Mouse (Mus musculus) Patski (cell line): ENCODE measurements around the gene Gadd45b. TPM values are rescaled to one million over a fixed set of nuclear protein-coding genes. Genes with fewer than 3 reads are reported as not detected.

Source experiments
- ATAC-seq: fragments of 100-300 bp; one replicate; pipeline ENCODE4 v1.8.0; 2021
- CTCF ChIA-PET: fragments of 350-600 bp; sonication (Branson Sonifier 250); formaldehyde crosslinking; loops from one replicate; lab custom pipeline; 2022; ENCODE audit warnings: inconsistent platforms; lab: Charles Lee
- POLR2A ChIA-PET: fragments of 350-600 bp; sonication (Branson Sonifier 250); formaldehyde crosslinking; loops from one replicate; lab custom pipeline; 2022; ENCODE audit warnings: antibody characterized with exemption, inconsistent platforms; lab: Charles Lee
- DNase-seq: peaks from one replicate; pipeline ENCODE4 v3.0.0-alpha.2; 2011; ENCODE audit warnings: low read depth, low spot score
- H3K27me3 ChIP-seq: fragments of 371-371 bp; one replicate; pipeline ENCODE4 v1.5.1; 2021
- CTCF ChIP-seq: fragments of 100-300 bp; IDR thresholded peaks from one replicate; pipeline ENCODE4 v1.5.1; 2021
- in situ Hi-C: fragments of 300-500 bp; cut with MboI; formaldehyde crosslinking; loops from 3 replicates; pipeline ENCODE4 v1.11.1; 2018; ENCODE audit warnings: low pct_unique_long_range_greater_than_20kb, mixed read lengths
- polyA plus RNA-seq: library from polyadenylated mRNA; unstranded; gene quantifications from one replicate; pipeline ENCODE4 v1.2.3, GENCODE M21; 2021

Gadd45b gene
- polyA plus RNA-seq, 1 experiment from 2014 or later = 53.8 TPM

DNA sequence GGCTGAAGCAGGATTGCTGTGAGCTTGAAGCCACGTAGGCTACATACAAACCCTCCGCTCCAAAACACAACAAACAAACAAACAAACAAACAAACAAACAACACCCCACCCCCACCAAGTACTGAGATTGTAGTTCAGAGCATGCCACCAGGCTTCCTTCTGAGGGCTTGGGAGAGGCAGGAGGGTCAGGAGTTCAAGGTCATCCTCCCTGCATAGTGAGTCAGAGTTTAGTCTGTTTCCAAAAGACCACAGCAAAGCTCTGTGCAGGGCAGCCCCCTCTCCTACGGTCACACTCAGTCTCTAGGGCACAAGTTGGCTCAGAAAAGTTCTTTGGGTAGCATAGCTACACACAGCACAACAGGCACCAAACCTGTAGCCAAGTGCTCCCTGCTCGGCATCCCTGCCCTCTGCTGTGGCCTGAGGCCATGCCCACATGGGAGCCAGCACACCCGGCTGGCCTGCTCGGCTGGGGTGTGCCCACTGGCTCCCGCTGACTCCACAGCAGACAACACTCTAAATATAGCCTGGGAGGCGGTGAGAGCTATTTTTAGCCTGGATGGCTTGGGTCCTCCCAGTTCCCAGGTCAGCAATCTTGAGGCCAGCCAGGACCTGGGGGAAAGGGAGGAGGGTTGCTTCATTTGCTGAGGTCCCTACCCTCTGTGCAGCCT is 10.6 kb downstream of the Gadd45b start:
- CTCF ChIA-PET = interaction anchor here (1.0 to 2.9 kb wide), 3 partner anchors 10 to 21 kb away, joined by 4 to 18 read pairs (median 14); partner anchors contain the start of gene Gadd45b
- in situ Hi-C loops = no loop called here
- DNase-seq (no peak), ATAC-seq (peak; percentile 77)
- no peaks in the 10 kb centered on the region for H3K27me3 ChIP-seq
- no peak for TF ChIP-seq CTCF
- POLR2A ChIA-PET = interaction anchor here (0.9 to 1.8 kb wide), 4 partner anchors 8 to 20 kb away, joined by 3 to 7 read pairs (median 6); partner anchors contain the start of gene Gadd45b

GRCm38 (mm10) chr10:80940988-80941347 is 11.1 kb downstream of the Gadd45b start:
- H3K27me3 ChIP-seq = no peaks in the 10 kb centered on the region
- in situ Hi-C loops = no loop called here
- CTCF ChIA-PET = interaction anchor here (1.0 to 2.9 kb wide), 3 partner anchors 11 to 20 kb away, joined by 4 to 18 read pairs (median 14); partner anchors contain the start of gene Gadd45b
- POLR2A ChIA-PET = interaction anchor here (1.0 to 1.8 kb wide), 2 partner anchors 9 to 11 kb away, joined by 5 to 6 read pairs; partner anchors contain the start of gene Gadd45b
- TF ChIP-seq CTCF = no peak
- ATAC-seq (peak; percentile 8), DNase-seq (no peak)

DNA sequence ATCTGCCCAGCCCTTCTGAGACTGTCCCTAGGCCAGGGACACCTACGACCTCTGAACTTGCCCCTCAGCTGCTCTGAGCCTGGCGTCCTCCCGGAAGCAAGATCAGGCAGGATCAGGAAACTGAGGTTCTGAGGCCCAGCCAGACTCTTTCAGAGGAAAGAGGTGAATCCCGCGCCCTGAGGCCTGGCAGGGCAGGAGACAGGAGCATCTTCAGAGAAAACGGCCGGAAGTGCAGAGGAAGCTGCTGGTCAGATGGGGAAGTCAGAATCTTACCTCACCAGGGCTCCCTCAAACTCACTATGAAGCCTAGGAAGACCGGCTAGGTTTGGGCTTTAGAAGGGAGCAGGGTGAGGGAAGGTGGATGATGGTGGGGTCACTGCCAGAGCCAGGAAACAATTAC is 13.0 kb downstream of the Gadd45b start:
- no peak for DNase-seq
- ATAC-seq = no peak
- no peaks in the 10 kb centered on the region for H3K27me3 ChIP-seq
- CTCF ChIA-PET = interaction anchor here (1.2 to 2.2 kb wide), 3 partner anchors 12 to 52 kb away, joined by 4 to 6 read pairs (median 5); no protein-coding TSS in a partner anchor
- in situ Hi-C loops = no loop called here
- TF ChIP-seq CTCF = no peak
- POLR2A ChIA-PET = interaction anchor here (1.0 to 1.4 kb wide), 3 partner anchors 10 to 12 kb away, joined by 3 to 6 read pairs (median 4); no protein-coding TSS in a partner anchor

- in situ Hi-C loops = no loop called here
- ChIA-PET POLR2A (interaction anchor here (0.7 to 1.4 kb wide), 4 partner anchors 10 to 186 kb away, joined by 3 to 6 read pairs (median 4); no protein-coding TSS in a partner anchor), CTCF (interaction anchor here (0.7 to 2.2 kb wide), 5 partner anchors 9 to 52 kb away, joined by 3 to 6 read pairs (median 5); partner anchors contain the start of gene Gadd45b)
- TF ChIP-seq CTCF = no peak
- DNase-seq (no peak), ATAC-seq (no peak)
- H3K27me3 ChIP-seq = no peaks in the 10 kb centered on the region
These were observed 13.8 kb downstream of the Gadd45b start for GRCm38 (mm10) chr10:80943701-80944100.

DNA sequence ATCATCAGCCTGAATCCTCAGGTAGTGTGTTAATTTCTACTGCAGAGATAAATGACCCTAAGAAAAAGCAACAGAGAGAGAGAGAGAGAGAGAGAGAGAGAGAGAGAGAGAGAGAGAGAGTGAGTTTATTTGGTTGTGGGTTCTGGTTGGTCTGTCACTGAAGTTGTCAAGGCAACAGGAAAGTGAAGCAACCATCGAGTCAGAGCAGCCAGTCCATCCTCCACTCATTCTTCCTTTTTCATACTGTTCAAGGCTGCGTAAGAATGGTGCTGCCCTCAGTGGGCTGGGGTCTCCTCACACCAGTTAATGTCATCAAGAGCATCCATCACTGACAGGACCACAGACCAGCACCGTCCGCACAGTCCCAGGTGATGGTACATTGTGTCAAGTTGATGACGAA is 14.4 kb downstream of the Gadd45b start:
- no peak for DNase-seq
- H3K27me3 ChIP-seq = no peaks in the 10 kb centered on the region
- CTCF ChIA-PET = interaction anchor here (1.0 to 2.2 kb wide), 6 partner anchors 9 to 51 kb away, joined by 3 to 6 read pairs (median 4); partner anchors contain the start of gene Gadd45b
- no peak for TF ChIP-seq CTCF
- in situ Hi-C loops = no loop called here
- ATAC-seq = no peak
- POLR2A ChIA-PET = interaction anchor here (1.2 to 1.4 kb wide), 3 partner anchors 10 to 11 kb away, joined by 3 to 6 read pairs (median 4); no protein-coding TSS in a partner anchor

- CTCF ChIA-PET = interaction anchor here (0.9 to 1.3 kb wide), 7 partner anchors 9 to 44 kb away, joined by 3 to 4 read pairs (median 3); partner anchors contain the start of gene Gadd45b
- DNase-seq = no peak
- ATAC-seq = no peak
- no peaks in the 10 kb centered on the region for H3K27me3 ChIP-seq
- in situ Hi-C loops = no loop called here
- no peak for TF ChIP-seq CTCF
- POLR2A ChIA-PET = interaction anchor here (1.0 to 1.2 kb wide), 2 partner anchors 9 to 14 kb away, joined by 3 to 4 read pairs; no protein-coding TSS in a partner anchor
These were observed 17.0 kb downstream of the Gadd45b start for GRCm38 (mm10) chr10:80946684-80947437.

GRCm38 (mm10) chr10:80947802-80948201 is 17.9 kb downstream of the Gadd45b start:
- ATAC-seq (peak; percentile 37), DNase-seq (no peak)
- no peaks in the 10 kb centered on the region for H3K27me3 ChIP-seq
- no peak for TF ChIP-seq CTCF
- in situ Hi-C loops = no loop called here
- ChIA-PET POLR2A (interaction anchor here (1.2 kb wide), 1 partner anchor 13 kb away, joined by 4 read pairs; no protein-coding TSS in a partner anchor), CTCF (interaction anchor here (1.1 kb wide), 1 partner anchor 10 kb away, joined by 3 read pairs; no protein-coding TSS in a partner anchor)

- no peak for DNase-seq
- TF ChIP-seq CTCF = no peak
- peak; percentile 15 for ATAC-seq
- ChIA-PET POLR2A (no interaction called here), CTCF (no interaction called here)
- in situ Hi-C loops = no loop called here
- no peaks in the 10 kb centered on the region for H3K27me3 ChIP-seq
These were observed 18.7 kb downstream of the Gadd45b start for GRCm38 (mm10) chr10:80948570-80948969.

DNA sequence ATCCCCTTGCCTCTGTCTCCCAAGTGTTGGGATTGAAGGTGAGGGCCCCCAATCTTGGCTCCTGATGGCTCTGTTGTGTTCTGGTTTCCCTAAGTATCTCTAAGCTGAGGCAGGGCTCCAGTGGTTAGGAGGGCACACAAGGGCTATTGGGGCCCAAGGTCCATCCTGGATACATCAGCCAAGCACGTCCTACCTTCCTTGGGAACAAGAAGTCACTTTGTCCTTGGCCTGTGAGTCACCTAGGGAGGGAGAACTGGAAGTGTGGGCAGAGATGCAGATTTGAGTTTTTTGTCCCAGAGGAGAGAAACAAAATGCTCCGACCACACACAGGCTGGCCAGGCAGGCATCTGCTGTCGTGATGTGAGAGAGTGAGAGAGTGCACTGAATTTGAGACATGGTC is 19.2 kb downstream of the Gadd45b start:
- POLR2A ChIA-PET = interaction anchor here (1.9 kb wide), 1 partner anchor 18 kb away, joined by 6 read pairs; the partner anchor contains the start of gene Gadd45b
- no peak for ATAC-seq
- no peaks in the 10 kb centered on the region for H3K27me3 ChIP-seq
- CTCF ChIA-PET = interaction anchor here (1.2 kb wide), 1 partner anchor 10 kb away, joined by 3 read pairs; no protein-coding TSS in a partner anchor
- in situ Hi-C loops = no loop called here
- TF ChIP-seq CTCF = no peak
- DNase-seq = no peak

DNA sequence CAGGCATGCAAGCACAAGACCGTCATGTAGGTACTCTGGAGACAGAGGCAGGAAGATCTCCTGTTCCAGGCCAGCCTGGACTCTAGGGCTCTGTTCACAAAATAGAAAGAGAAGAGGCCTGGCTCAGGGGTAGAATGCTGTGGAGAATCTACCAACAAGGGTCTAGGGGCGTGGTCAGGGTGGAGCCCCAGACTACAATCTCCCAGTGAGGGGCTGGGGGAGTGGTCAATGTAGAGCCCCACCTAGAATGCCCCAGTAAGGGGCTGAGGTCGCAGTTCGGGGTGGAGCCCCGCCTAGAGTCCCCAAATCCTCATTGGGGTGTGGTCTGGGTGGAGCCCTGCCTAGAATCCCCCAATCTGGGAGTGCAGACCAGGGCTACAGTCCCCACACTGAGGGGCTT is 20.4 kb downstream of the Gadd45b start:
- H3K27me3 ChIP-seq = no peaks in the 10 kb centered on the region
- DNase-seq (no peak), ATAC-seq (no peak)
- ChIA-PET POLR2A (interaction anchor here (1.9 kb wide), 1 partner anchor 20 kb away, joined by 6 read pairs; the partner anchor contains the start of gene Gadd45b), CTCF (interaction anchor here (0.8 to 1.2 kb wide), 2 partner anchors 9 to 20 kb away, joined by 3 read pairs; no protein-coding TSS in a partner anchor)
- in situ Hi-C loops = no loop called here
- TF ChIP-seq CTCF = no peak
